Mouse (Mus musculus) G1E (cell line): ENCODE results near the gene Vwa3b.

Source experiments
- CTCF ChIP-seq: IDR thresholded peaks from 2 replicates; pipeline ENCODE4 v1.5.1; 2012; ENCODE audit warnings: low read depth, low read length, inconsistent platforms, mixed read lengths
- GATA1 ChIP-seq: IDR thresholded peaks from 2 replicates; pipeline ENCODE4 v1.6.1; 2012; ENCODE audit warnings: borderline replicate concordance, low read length, inconsistent platforms, mixed read lengths
- GATA2 ChIP-seq: IDR thresholded peaks from 2 replicates; pipeline ENCODE4 v1.6.1; 2012; ENCODE audit warnings: low read depth, low read length, inconsistent platforms, borderline replicate concordance
- TAL1 ChIP-seq: conservative IDR thresholded peaks from 2 replicates; pipeline ENCODE4 v1.6.1; 2012; ENCODE audit warnings: low read depth, low read length, inconsistent platforms, mixed read lengths

GRCm38 (mm10) chr1:36994296-36994695 is 32.1 kb upstream of the Vwa3b start:
- TF ChIP-seq CTCF: no peak
- no peak for TF ChIP-seq GATA1
- no peak for TF ChIP-seq GATA2
- no peak for TF ChIP-seq TAL1
